Mouse (Mus musculus) liver, embryonic 14.5 days (tissue): ENCODE measurements around the gene Clasp1.

Experiments
- CTCF ChIP-seq: IDR thresholded peaks from 2 replicates; pipeline ENCODE4 v1.5.1; 2016; ENCODE audit warnings: antibody characterized with exemption, low read depth, control low read depth
- EP300 ChIP-seq: IDR thresholded peaks from 2 replicates; pipeline ENCODE4 v1.6.1; 2016; ENCODE audit warnings: antibody characterized with exemption, low read depth

GRCm38 (mm10) chr1:118658716-118659115 is 269.9 kb downstream of the Clasp1 start:
- no peak for TF ChIP-seq CTCF
- TF ChIP-seq EP300: no peak
